Mouse (Mus musculus): Measurements from ENCODE around the gene Qsox2.

- no peak for TF ChIP-seq POLR2A (IDR thresholded peaks at IDR 0.05; ENCODE audit: borderline replicate concordance, insufficient read depth, low read length)
- no peak for TF ChIP-seq CTCF (IDR thresholded peaks at IDR 0.05; ENCODE audit: borderline replicate concordance, insufficient read depth, low read depth, low read length)
Observed at GRCm38 (mm10) chr2:26286391-26286790, 49.1 kb upstream of the Qsox2 start.

All from cerebellum, adult 2 months (tissue).